ENCODE assay signal across 9 mouse cellular contexts in genomic region chr19:45036867-45037266, GRCm38 (mm10). TPM values are rescaled to one million over a fixed set of nuclear protein-coding genes. Genes with fewer than 3 reads are reported as not detected.
A peak's percentile ranks its signal among the peaks of the same experiment; 100 is the strongest.
DNase-seq lines count a peak whose midpoint lies in the region; ATAC-seq and TF ChIP-seq lines count a peak whose summit lies in the region.
"Had no signal": no experiment of that assay in that cellular context is flagged by ENCODE, and none has a peak within 500 bp of the region (broad histone marks: within the 10 kb centered on the region; RNA-seq: fewer than 3 reads in every experiment).

No protein-coding gene starts in this region.

- TF ChIP-seq CTCF in cerebellum, adult 2 months (IDR thresholded peaks at IDR 0.05; ENCODE audit: borderline replicate concordance, insufficient read depth, low read depth, low read length): peak; percentile 27; the same call in 1 of the 2 replicates

- H3K4me2 ChIP-seq in embryonic facial prominence, embryonic 13.5 days: no peak overlapping the region
- no peak overlapping the region; the same call in 1 of the 2 replicates for H3K4me2 ChIP-seq in liver, embryonic 11.5 days
- H3K4me2 ChIP-seq: heart, embryonic 13.5 days had no signal

- TF ChIP-seq POLR2A in cerebellum, adult 2 months (IDR thresholded peaks at IDR 0.05; ENCODE audit: borderline replicate concordance, insufficient read depth, low read length): no peak

- intact Hi-C loops in left cerebral cortex, postnatal 36 days (cut with DNase I): no loop called here

- DNase-seq in cerebellum, adult 2 months: no peak
- DNase-seq in cerebellum, adult 18-20 months: no peak
- DNase-seq in right cerebral cortex, postnatal 4 days: peak; percentile 63
- DNase-seq in right cerebral cortex, postnatal 25 days: no peak
- peak; percentile 63 for DNase-seq in liver, embryonic 11.5 days (ENCODE audit: low spot score)
- peak; percentile 65 for DNase-seq in retina, postnatal 1 day
- no peak for DNase-seq in left cerebral cortex, postnatal 36 days (ENCODE audit: low spot score in 2 of 2)

- 0 out of 2 replicates have a peak overlapping the region, but pooled peaks have one; percentile 11 for H3K9ac ChIP-seq in embryonic facial prominence, embryonic 13.5 days
- no peak overlapping the region for H3K9ac ChIP-seq in liver, embryonic 11.5 days (ENCODE audit: low read depth, low read length)
- H3K9ac ChIP-seq: heart, embryonic 13.5 days had no signal

- H3K4me3 ChIP-seq in cerebellum, adult 2 months (replicated peaks; ENCODE audit: insufficient read depth, low read depth, low read length): no peak overlapping the region
- H3K4me3 ChIP-seq in embryonic facial prominence, embryonic 13.5 days: no peak overlapping the region
- H3K4me3 ChIP-seq in liver, embryonic 11.5 days (ENCODE audit: low read depth, low read length): no peak overlapping the region
- H3K4me3 ChIP-seq: heart, embryonic 13.5 days had no signal

- peaks cover 4% of the 10 kb centered on the region; the same call in 1 of the 2 replicates for H3K4me1 ChIP-seq in cerebellum, adult 2 months (ENCODE audit: control insufficient read depth, insufficient read depth, low read length)
- peaks cover 12% of the 10 kb centered on the region for H3K4me1 ChIP-seq in embryonic facial prominence, embryonic 13.5 days
- no peaks in the 10 kb centered on the region; the same call in 1 of the 2 replicates for H3K4me1 ChIP-seq in liver, embryonic 11.5 days (replicated peaks; ENCODE audit: control insufficient read depth, insufficient read depth, low read length)

- H3K9me3 ChIP-seq in embryonic facial prominence, embryonic 13.5 days: no peaks in the 10 kb centered on the region
- H3K9me3 ChIP-seq in liver, embryonic 11.5 days (ENCODE audit: control insufficient read depth, low read length): no peaks in the 10 kb centered on the region
- H3K9me3 ChIP-seq: heart, embryonic 13.5 days had no signal

- no peak overlapping the region for H3K27ac ChIP-seq in cerebellum, adult 2 months (ENCODE audit: insufficient read depth, low read length)
- H3K27ac ChIP-seq in embryonic facial prominence, embryonic 13.5 days: no peak overlapping the region
- H3K27ac ChIP-seq in liver, embryonic 11.5 days (ENCODE audit: low read depth, low read length): no peak overlapping the region
- H3K27ac ChIP-seq: heart, embryonic 13.5 days had no signal

- H3K27me3 ChIP-seq in cerebellum, adult 2 months (ENCODE audit: control insufficient read depth, insufficient read depth, low read length): no peaks in the 10 kb centered on the region
- H3K27me3 ChIP-seq in embryonic facial prominence, embryonic 13.5 days: peaks cover 17% of the 10 kb centered on the region
- peaks cover 34% of the 10 kb centered on the region for H3K27me3 ChIP-seq in liver, embryonic 11.5 days (replicated peaks; ENCODE audit: control insufficient read depth, insufficient read depth, low read length)

- no peak for ATAC-seq in embryonic facial prominence, embryonic 13.5 days (ENCODE audit: insufficient number of reproducible peaks, insufficient read depth, low FRiP score, low TSS enrichment, low read depth)
- peak; percentile 63; the same call in 1 of the 2 replicates for ATAC-seq in liver, embryonic 11.5 days (replicated peaks; ENCODE audit: low FRiP score)

- 32% methylated on average over 16 of the region's 16 CpGs for WGBS in cerebellum, adult 2 months
- 36% methylated on average over 16 of the region's 16 CpGs for WGBS in embryonic facial prominence, embryonic 13.5 days
- 34% methylated on average over 16 of the region's 16 CpGs for WGBS in liver, embryonic 11.5 days

- H3K36me3 ChIP-seq in embryonic facial prominence, embryonic 13.5 days: no peaks in the 10 kb centered on the region
- no peaks in the 10 kb centered on the region for H3K36me3 ChIP-seq in liver, embryonic 11.5 days (ENCODE audit: control insufficient read depth, insufficient read depth, low read length)
- H3K36me3 ChIP-seq: heart, embryonic 13.5 days had no signal

RNA-seq across cellular contexts. Expression of gene Pdzd7, which starts 8.7 kb away (rescaled TPM):
- polyA plus RNA-seq in cerebellum, adult 2 months (2012; rRNA removed): 7.6 and 9.1 TPM in 2 replicates
- polyA plus RNA-seq in embryonic facial prominence, embryonic 13.5 days (2015; fragmentation: Nextera tagmentation; extraction: Ambion mirVana): 0.47 and 0.51 TPM in 2 replicates
- polyA plus RNA-seq in liver, embryonic 11.5 days (2014; fragmentation: Nextera tagmentation; extraction: Ambion mirVana): 0.09 TPM in 1 of 2 replicates, not detected in the other
- 1 to 10 TPM; 3.3 to 5.8 TPM for total RNA-seq in left cerebral cortex, postnatal 36 days (2021)
- polyA plus RNA-seq: heart, embryonic 13.5 days had no signal

RNA-seq across cellular contexts. Expression of gene Sfxn3, which starts 10.4 kb away (rescaled TPM):
- polyA plus RNA-seq in cerebellum, adult 2 months (2012; rRNA removed): 90.5 and 91.6 TPM in 2 replicates
- 32.3 and 32.5 TPM in 2 replicates for polyA plus RNA-seq in embryonic facial prominence, embryonic 13.5 days (2015; fragmentation: Nextera tagmentation; extraction: Ambion mirVana)
- 6.3 and 6.8 TPM in 2 replicates for polyA plus RNA-seq in liver, embryonic 11.5 days (2014; fragmentation: Nextera tagmentation; extraction: Ambion mirVana)
- 100 to 1,000 TPM; 118 to 119 TPM for total RNA-seq in left cerebral cortex, postnatal 36 days (2021)

RNA-seq across cellular contexts. Expression of gene Lzts2, which starts 22.7 kb away (rescaled TPM):
- polyA plus RNA-seq in cerebellum, adult 2 months (2012; rRNA removed): 54.1 and 56.3 TPM in 2 replicates
- polyA plus RNA-seq in embryonic facial prominence, embryonic 13.5 days (2015; fragmentation: Nextera tagmentation; extraction: Ambion mirVana): 64.6 and 73.3 TPM in 2 replicates
- polyA plus RNA-seq in liver, embryonic 11.5 days (2014; fragmentation: Nextera tagmentation; extraction: Ambion mirVana): 28.6 and 31.4 TPM in 2 replicates
- total RNA-seq in left cerebral cortex, postnatal 36 days (2021): 10 to 100 TPM; 36.2 to 36.3 TPM

RNA-seq across cellular contexts. Expression of gene Mrpl43, which starts 30.6 kb away (rescaled TPM):
- 86.7 and 88.3 TPM in 2 replicates for polyA plus RNA-seq in cerebellum, adult 2 months (2012; rRNA removed)
- 72.6 and 81.2 TPM in 2 replicates for polyA plus RNA-seq in embryonic facial prominence, embryonic 13.5 days (2015; fragmentation: Nextera tagmentation; extraction: Ambion mirVana)
- polyA plus RNA-seq in liver, embryonic 11.5 days (2014; fragmentation: Nextera tagmentation; extraction: Ambion mirVana): 62.2 and 65.3 TPM in 2 replicates
- total RNA-seq in left cerebral cortex, postnatal 36 days (2021): 10 to 100 TPM; 36.1 to 47.5 TPM

RNA-seq across cellular contexts. Expression of gene Twnk, which starts 31.4 kb away (rescaled TPM):
- 11.2 and 11.7 TPM in 2 replicates for polyA plus RNA-seq in cerebellum, adult 2 months (2012; rRNA removed)
- polyA plus RNA-seq in embryonic facial prominence, embryonic 13.5 days (2015; fragmentation: Nextera tagmentation; extraction: Ambion mirVana): 27.0 and 28.5 TPM in 2 replicates
- polyA plus RNA-seq in liver, embryonic 11.5 days (2014; fragmentation: Nextera tagmentation; extraction: Ambion mirVana): 24.9 and 25.1 TPM in 2 replicates
- 10 to 100 TPM; 12.3 to 14.0 TPM for total RNA-seq in left cerebral cortex, postnatal 36 days (2021)

Comparison
In these comparisons a context has a peak if more than half of its experiments do, and no peak if none do; other contexts are left out.
1. DNase-seq: peak in right cerebral cortex, postnatal 4 days (single experiment), liver, embryonic 11.5 days (single experiment) and retina, postnatal 1 day (single experiment); none in cerebellum, adult 2 months (0 of 2), cerebellum, adult 18-20 months (0 of 2), right cerebral cortex, postnatal 25 days (single experiment) and left cerebral cortex, postnatal 36 days (0 of 2).